8 mouse cellular contexts compared by ENCODE assay signal in the genomic region with DNA sequence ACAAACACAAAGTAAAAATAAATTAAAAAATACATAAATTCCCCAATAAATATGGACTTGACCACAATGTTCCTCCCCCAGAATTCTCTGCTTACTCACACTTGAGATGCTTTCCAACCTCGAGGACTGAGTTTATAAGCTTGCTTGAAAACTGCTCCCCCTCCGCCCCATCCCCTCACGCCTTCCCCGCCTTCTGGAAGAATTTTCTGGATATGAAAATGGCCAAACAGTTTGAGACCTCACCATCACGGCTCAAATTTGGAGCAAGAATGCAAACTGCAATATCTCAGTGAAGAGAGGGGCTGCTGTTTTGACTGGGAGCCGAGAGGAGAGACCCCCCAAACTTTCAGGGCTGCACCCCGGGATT. TPM values are rescaled to one million over a fixed set of nuclear protein-coding genes. Genes with fewer than 3 reads are reported as not detected.
DNase-seq lines count a peak whose midpoint lies in the region; ATAC-seq and TF ChIP-seq lines count a peak whose summit lies in the region.

No protein-coding gene starts in this region.

- peak overlapping the region; percentile 61 for H3K4me3 ChIP-seq in thymus, adult 2 months (ENCODE audit: control insufficient read depth, insufficient read depth, low read length)
- H3K4me3 ChIP-seq in limb, embryonic 13.5 days, result peak overlapping the region; percentile 59
- peak overlapping the region; percentile 62 for H3K4me3 ChIP-seq in stomach, embryonic 14.5 days (ENCODE audit: low read depth, low read length)

- no peak for ATAC-seq in limb, embryonic 13.5 days (ENCODE audit: low FRiP score, low read depth)
- no peak for ATAC-seq in stomach, embryonic 14.5 days (ENCODE audit: insufficient number of reproducible peaks, insufficient read depth, low FRiP score, low read depth)
- no peak for ATAC-seq in megakaryocyte-erythroid progenitor cell, adult 5-6 weeks (replicated peaks; ENCODE audit: low FRiP score, low TSS enrichment, poor library complexity, severe bottlenecking)

- peak overlapping the region; percentile 63 for H3K9ac ChIP-seq in limb, embryonic 13.5 days
- H3K9ac ChIP-seq in stomach, embryonic 14.5 days (replicated peaks; ENCODE audit: low read depth, low read length), result peak overlapping the region; percentile 64

- WGBS in thymus, adult 2 months, result under 1% methylated on average over 7 of the region's 7 CpGs
- 0% methylated on average over 7 of the region's 7 CpGs for WGBS in limb, embryonic 13.5 days
- 2% methylated on average over 7 of the region's 7 CpGs for WGBS in stomach, embryonic 14.5 days

- no peak for TF ChIP-seq POLR2A in thymus, adult 2 months (IDR thresholded peaks at IDR 0.05; ENCODE audit: control insufficient read depth, extremely low read depth, insufficient read depth, low read length, poor library complexity)

- no peaks in the 10 kb centered on the region for H3K27me3 ChIP-seq in thymus, adult 2 months (ENCODE audit: control insufficient read depth, insufficient read depth, low read length)
- peaks cover 7% of the 10 kb centered on the region; the same call in 1 of the 2 replicates for H3K27me3 ChIP-seq in limb, embryonic 13.5 days
- H3K27me3 ChIP-seq in stomach, embryonic 14.5 days (ENCODE audit: control insufficient read depth, insufficient read depth, low read length), result no peaks in the 10 kb centered on the region

- peaks cover 22% of the 10 kb centered on the region for H3K4me1 ChIP-seq in thymus, adult 2 months (replicated peaks; ENCODE audit: control insufficient read depth, insufficient read depth, low read length)
- H3K4me1 ChIP-seq in limb, embryonic 13.5 days, result peaks cover 16% of the 10 kb centered on the region
- H3K4me1 ChIP-seq in stomach, embryonic 14.5 days (ENCODE audit: control insufficient read depth, insufficient read depth, low read length), result peaks cover 10% of the 10 kb centered on the region

- peak overlapping the region; percentile 80 for H3K27ac ChIP-seq in thymus, adult 2 months (ENCODE audit: control insufficient read depth, insufficient read depth, low read length)
- peak overlapping the region; percentile 84; the same call in 1 of the 2 replicates for H3K27ac ChIP-seq in limb, embryonic 13.5 days
- peak overlapping the region; percentile 84 for H3K27ac ChIP-seq in stomach, embryonic 14.5 days (ENCODE audit: low read length)

- no peaks in the 10 kb centered on the region for H3K36me3 ChIP-seq in thymus, adult 2 months (ENCODE audit: control insufficient read depth, insufficient read depth, low read length)
- H3K36me3 ChIP-seq in limb, embryonic 13.5 days, result no peaks in the 10 kb centered on the region
- H3K36me3 ChIP-seq in stomach, embryonic 14.5 days (ENCODE audit: control insufficient read depth, insufficient read depth, low read length), result no peaks in the 10 kb centered on the region

- H3K4me2 ChIP-seq in limb, embryonic 13.5 days (replicated peaks), result peak overlapping the region; percentile 68
- peak overlapping the region; percentile 85 for H3K4me2 ChIP-seq in stomach, embryonic 14.5 days (replicated peaks; ENCODE audit: low read depth, low read length)

- peak; percentile 50 to 67 for DNase-seq in cerebellum, postnatal 10 days
- no peak for DNase-seq in cerebellum, adult 11 months
- DNase-seq in thymus, adult 2 months, result peak; percentile 42
- no peak for DNase-seq in thymus, postnatal 25 days
- no peak for DNase-seq in gastrocnemius, postnatal 25 days

- H3K9me3 ChIP-seq in limb, embryonic 13.5 days, result no peaks in the 10 kb centered on the region
- H3K9me3 ChIP-seq in stomach, embryonic 14.5 days (ENCODE audit: control insufficient read depth, low read depth, low read length), result no peaks in the 10 kb centered on the region

- no peak for TF ChIP-seq CTCF in thymus, adult 2 months (IDR thresholded peaks at IDR 0.05; ENCODE audit: borderline replicate concordance, control insufficient read depth, extremely low read depth, insufficient read depth, low read length, poor library complexity)

RNA-seq across cellular contexts. Expression of gene Ubc, which starts 14.5 kb away (rescaled TPM):
- polyA plus RNA-seq in thymus, adult 2 months (2012; rRNA removed), result 585 and 598 TPM in 2 replicates
- polyA plus RNA-seq in limb, embryonic 13.5 days (2015; fragmentation: Nextera tagmentation; extraction: Ambion mirVana), result 1,179 and 1,190 TPM in 2 replicates
- polyA plus RNA-seq in stomach, embryonic 14.5 days (2014; fragmentation: Nextera tagmentation; extraction: Ambion mirVana), result 1,055 and 1,113 TPM in 2 replicates
- total RNA-seq in gastrocnemius, postnatal 25 days (2021), result 1,000 to 10,000 TPM in 1 of 2 experiments, 100 to 1,000 TPM in 1; 606 to 1,413 TPM
- 110 and 133 TPM in 2 replicates for total RNA-seq in megakaryocyte-erythroid progenitor cell, adult 5-6 weeks (2014; fragmentation: Nextera tagmentation)
- 202 and 258 TPM in 2 replicates for total RNA-seq in megakaryocyte-erythroid progenitor cell, adult 5-6 weeks (2017)

RNA-seq across cellular contexts. Expression of gene Gm10382, which starts 15.4 kb away (rescaled TPM):
- 0.18 TPM in 1 of 2 replicates, not detected in the other for polyA plus RNA-seq in thymus, adult 2 months (2012; rRNA removed)
- 0.34 and 0.41 TPM in 2 replicates for polyA plus RNA-seq in limb, embryonic 13.5 days (2015; fragmentation: Nextera tagmentation; extraction: Ambion mirVana)
- polyA plus RNA-seq in stomach, embryonic 14.5 days (2014; fragmentation: Nextera tagmentation; extraction: Ambion mirVana), result 0.20 and 0.35 TPM in 2 replicates
- not detected for total RNA-seq in gastrocnemius, postnatal 25 days (2021)
- not detected in 2 replicates for total RNA-seq in megakaryocyte-erythroid progenitor cell, adult 5-6 weeks (2014; fragmentation: Nextera tagmentation)
- 0.56 TPM in 1 of 2 replicates, not detected in the other for total RNA-seq in megakaryocyte-erythroid progenitor cell, adult 5-6 weeks (2017)

RNA-seq across cellular contexts. Expression of gene Dhx37, which starts 29.4 kb away (rescaled TPM):
- polyA plus RNA-seq in thymus, adult 2 months (2012; rRNA removed), result 31.7 and 32.4 TPM in 2 replicates
- polyA plus RNA-seq in limb, embryonic 13.5 days (2015; fragmentation: Nextera tagmentation; extraction: Ambion mirVana), result 12.1 and 12.9 TPM in 2 replicates
- 7.5 and 9.2 TPM in 2 replicates for polyA plus RNA-seq in stomach, embryonic 14.5 days (2014; fragmentation: Nextera tagmentation; extraction: Ambion mirVana)
- total RNA-seq in gastrocnemius, postnatal 25 days (2021), result 1 to 10 TPM; 3.6 to 3.8 TPM
- total RNA-seq in megakaryocyte-erythroid progenitor cell, adult 5-6 weeks (2014; fragmentation: Nextera tagmentation), result 21.2 and 34.5 TPM in 2 replicates
- total RNA-seq in megakaryocyte-erythroid progenitor cell, adult 5-6 weeks (2017), result 69.0 and 83.7 TPM in 2 replicates

RNA-seq across cellular contexts. Expression of gene Bri3bp, which starts 36.8 kb away (rescaled TPM):
- polyA plus RNA-seq in thymus, adult 2 months (2012; rRNA removed), result 22.7 and 26.4 TPM in 2 replicates
- polyA plus RNA-seq in limb, embryonic 13.5 days (2015; fragmentation: Nextera tagmentation; extraction: Ambion mirVana), result 37.3 and 38.1 TPM in 2 replicates
- 28.3 and 34.1 TPM in 2 replicates for polyA plus RNA-seq in stomach, embryonic 14.5 days (2014; fragmentation: Nextera tagmentation; extraction: Ambion mirVana)
- 1 to 10 TPM; 3.5 to 4.7 TPM for total RNA-seq in gastrocnemius, postnatal 25 days (2021)
- total RNA-seq in megakaryocyte-erythroid progenitor cell, adult 5-6 weeks (2014; fragmentation: Nextera tagmentation), result 37.4 and 77.0 TPM in 2 replicates
- 28.5 and 31.3 TPM in 2 replicates for total RNA-seq in megakaryocyte-erythroid progenitor cell, adult 5-6 weeks (2017)

Comparison
In these comparisons a context has a peak if more than half of its experiments do, and no peak if none do; other contexts are left out.
1. DNase-seq: peak in cerebellum, postnatal 10 days (2 of 2) and thymus, adult 2 months (single experiment); none in cerebellum, adult 11 months (single experiment), thymus, postnatal 25 days (single experiment) and gastrocnemius, postnatal 25 days (single experiment).
2. Peak in every context shown above with its lines, with median percentiles within 50 percentile points of each other: H3K27ac ChIP-seq and H3K4me3 ChIP-seq.